Mouse (Mus musculus) kidney, embryonic 14.5 days (tissue): ENCODE data around the gene Rabgap1l. TPM values are rescaled to one million over a fixed set of nuclear protein-coding genes. Genes with fewer than 3 reads are reported as not detected.

Experiments
- ATAC-seq: fragments of 200-750 bp; cut with Nextera tagmentation; 2 replicates; pipeline ENCODE4 v1.8.0; 2017; ENCODE audit warnings: moderate number of reproducible peaks, mild to moderate bottlenecking, moderate TSS enrichment, moderate library complexity; ENCODE audit not compliant: low FRiP score, low TSS enrichment
- H3K27ac ChIP-seq: fragments of 300-500 bp; sonication (generic); 2 replicates; pipeline ENCODE4 v1.5.1; 2014; ENCODE audit warnings: low read depth, mild to moderate bottlenecking, low read length, moderate library complexity, mixed read lengths
- H3K27me3 ChIP-seq: fragments of 300-500 bp; sonication (generic); 2 replicates; pipeline ENCODE4 v1.6.1; 2014; ENCODE audit warnings: mild to moderate bottlenecking, low read length; ENCODE audit not compliant: control insufficient read depth, insufficient read depth
- H3K36me3 ChIP-seq: fragments of 300-500 bp; sonication (generic); 2 replicates; pipeline ENCODE4 v1.6.1; 2014; ENCODE audit warnings: low read length, mixed read lengths; ENCODE audit not compliant: control insufficient read depth, insufficient read depth
- H3K4me1 ChIP-seq: fragments of 300-500 bp; sonication (generic); 2 replicates; pipeline ENCODE4 v1.6.1; 2014; ENCODE audit warnings: low read length, mixed read lengths; ENCODE audit not compliant: control insufficient read depth, insufficient read depth
- H3K4me2 ChIP-seq: fragments of 300-500 bp; sonication (generic); replicated peaks from 2 replicates; pipeline ENCODE4 v1.6.1; 2014; ENCODE audit warnings: low read depth, mild to moderate bottlenecking, low read length
- H3K4me3 ChIP-seq: fragments of 300-500 bp; sonication (generic); 2 replicates; pipeline ENCODE4 v1.5.1; 2014; ENCODE audit warnings: mild to moderate bottlenecking, low read length
- H3K9ac ChIP-seq: fragments of 300-500 bp; sonication (generic); 2 replicates; pipeline ENCODE4 v1.6.1; 2014; ENCODE audit warnings: low read depth, mild to moderate bottlenecking, low read length, moderate library complexity
- H3K9me3 ChIP-seq: fragments of 300-500 bp; sonication (generic); 2 replicates; pipeline ENCODE4 v1.6.1; 2016; ENCODE audit warnings: low read length; ENCODE audit not compliant: control insufficient read depth
- WGBS: fragments of 180-500 bp; shearing (Covaris S2); extraction: QIAGEN DNeasy Blood & Tissue Kit; methylation state at CpG from one replicate; pipeline ENCODE4 v1.1.7; 2014; 5-methylcytosine and 5-hydroxymethylcytosine counted together
- polyA plus RNA-seq: library from polyadenylated mRNA; unstranded; fragments of >200 nt; fragmentation: Nextera tagmentation; extraction: Ambion mirVana; gene quantifications from 2 replicates; pipeline ENCODE4 v1.2.1, GENCODE M21; 2014

The Rabgap1l gene
- polyA plus RNA-seq, 1 experiment from 2014 or later: 13.2 TPM

DNA sequence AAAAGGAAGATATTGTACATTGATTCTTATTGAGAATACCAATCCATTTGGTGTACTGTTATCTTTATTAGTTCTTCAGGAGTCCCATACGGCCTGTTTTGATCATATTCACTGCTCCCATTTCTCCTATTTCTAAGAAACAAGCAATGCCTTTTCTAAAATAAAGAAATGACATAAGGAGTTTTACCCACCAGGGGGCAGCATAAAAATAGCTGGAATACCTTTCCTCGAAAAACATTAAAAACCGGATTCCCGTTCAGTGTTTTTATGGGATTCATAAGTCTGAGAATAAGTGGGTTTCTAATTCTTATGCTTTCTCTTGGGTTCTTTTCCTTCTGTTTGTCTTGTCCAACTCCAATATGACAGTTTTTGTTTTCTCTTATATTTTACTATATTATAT is 562.0 kb downstream of the Rabgap1l start:
- no peaks in the 10 kb centered on the region for H3K9me3 ChIP-seq
- 46% methylated on average over 4 of the region's 4 CpGs for WGBS

DNA sequence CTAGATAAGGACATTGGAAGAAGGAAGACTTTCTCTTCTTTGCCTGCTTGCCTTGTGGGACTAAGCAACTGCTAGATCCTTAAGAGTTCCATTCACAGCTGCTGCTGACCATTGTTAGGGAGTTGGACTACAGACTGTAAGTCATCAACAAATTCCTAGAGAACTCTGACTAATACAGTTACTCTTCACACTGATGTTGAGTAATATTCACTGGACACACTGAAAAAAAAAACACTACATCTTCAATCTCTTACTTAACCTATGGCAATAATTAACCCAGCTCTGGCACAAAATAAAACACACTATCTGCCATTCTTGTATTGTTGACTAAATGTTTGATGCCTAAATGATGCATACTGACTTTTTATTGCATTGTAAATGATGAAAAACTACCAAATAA is 565.2 kb downstream of the Rabgap1l start:
- Histone ChIP-seq H3K27ac (no peak overlapping the region), H3K9me3 (no peaks in the 10 kb centered on the region), H3K4me3 (no peak overlapping the region), H3K9ac (no peak overlapping the region), H3K36me3 (no peaks in the 10 kb centered on the region), H3K4me1 (no peaks in the 10 kb centered on the region), H3K4me2 (no peak overlapping the region), H3K27me3 (no peaks in the 10 kb centered on the region)
- ATAC-seq: no peak

More for the DNA sequence above, 562.0 kb downstream of the Rabgap1l start:
- no peak for ATAC-seq
- Histone ChIP-seq H3K4me2 (no peak overlapping the region), H3K9ac (no peak overlapping the region), H3K4me1 (no peaks in the 10 kb centered on the region), H3K36me3 (no peaks in the 10 kb centered on the region), H3K4me3 (no peak overlapping the region), H3K27me3 (no peaks in the 10 kb centered on the region), H3K27ac (no peak overlapping the region)

DNA sequence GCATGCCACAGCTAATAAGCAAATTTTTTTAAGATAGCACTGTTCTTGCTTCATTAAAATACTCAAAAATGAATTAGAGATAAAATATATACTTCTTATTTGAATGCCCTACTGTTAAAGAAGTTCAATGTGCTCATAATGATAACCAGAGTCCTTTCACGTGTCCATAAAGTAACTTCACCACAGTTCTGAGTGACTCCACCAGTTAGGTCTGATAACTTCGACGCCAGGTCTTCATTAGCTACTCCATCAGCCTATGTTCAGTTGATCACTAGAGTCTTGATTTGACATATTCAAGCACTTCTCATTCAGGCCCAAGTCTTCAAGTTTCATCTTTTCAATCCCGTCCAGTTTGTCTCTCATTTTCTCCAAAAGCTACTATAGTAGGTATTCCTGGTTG is 565.8 kb downstream of the Rabgap1l start:
- H3K9me3 ChIP-seq: no peaks in the 10 kb centered on the region
- no peaks in the 10 kb centered on the region for H3K36me3 ChIP-seq
- H3K27me3 ChIP-seq: no peaks in the 10 kb centered on the region
- no peak overlapping the region for H3K4me2 ChIP-seq
- H3K9ac ChIP-seq: no peak overlapping the region
- no peaks in the 10 kb centered on the region for H3K4me1 ChIP-seq
- no peak overlapping the region for H3K27ac ChIP-seq
- 92% methylated on average over 4 of the region's 4 CpGs for WGBS
- no peak overlapping the region for H3K4me3 ChIP-seq
- ATAC-seq: no peak

DNA sequence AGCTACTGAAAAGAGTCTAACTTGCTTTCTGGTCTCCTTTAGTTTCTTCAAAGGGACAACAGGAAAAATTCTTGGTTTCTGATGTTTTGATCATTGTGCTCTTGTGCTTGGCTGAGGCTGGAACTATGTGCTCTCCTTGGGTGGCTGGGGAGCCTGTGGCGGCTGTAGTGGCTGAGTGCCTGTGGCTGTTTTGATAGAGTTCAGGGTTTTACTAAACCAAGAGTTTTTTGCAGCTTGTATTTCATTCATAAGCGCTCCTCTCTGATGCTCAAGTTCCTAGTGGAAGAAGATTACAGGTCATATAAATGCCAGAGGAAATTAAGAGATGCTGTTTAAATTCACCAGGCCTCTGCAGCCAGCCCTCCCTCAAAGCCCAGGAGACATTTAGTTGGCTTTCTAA is 568.9 kb downstream of the Rabgap1l start:
- Histone ChIP-seq H3K9me3 (no peaks in the 10 kb centered on the region), H3K4me2 (no peak overlapping the region), H3K9ac (no peak overlapping the region), H3K4me1 (no peaks in the 10 kb centered on the region), H3K4me3 (no peak overlapping the region), H3K36me3 (no peaks in the 10 kb centered on the region), H3K27ac (no peak overlapping the region), H3K27me3 (no peaks in the 10 kb centered on the region)
- 67% methylated on average over 2 of the region's 2 CpGs for WGBS
- no peak for ATAC-seq

DNA sequence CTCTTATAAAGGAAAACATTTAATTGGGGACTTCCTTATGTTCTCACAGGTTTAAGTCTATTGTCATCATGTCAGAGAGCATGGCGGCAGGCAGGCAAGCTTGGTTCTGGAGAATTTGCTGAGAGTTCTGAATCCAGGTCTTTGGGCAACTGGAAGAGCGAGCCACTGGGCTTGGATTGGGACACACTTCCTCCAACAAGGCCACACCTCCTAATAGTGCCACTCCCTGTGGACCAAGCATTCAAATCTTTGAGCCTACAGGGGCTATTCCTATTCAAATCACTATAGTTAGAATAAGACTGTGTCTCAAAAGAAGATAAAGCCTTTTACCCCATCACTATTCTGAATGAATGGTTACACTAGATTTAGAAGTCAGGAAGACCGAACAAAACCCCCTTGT is 575.1 kb downstream of the Rabgap1l start:
- no peaks in the 10 kb centered on the region for H3K36me3 ChIP-seq
- no peak for ATAC-seq
- no peak overlapping the region for H3K9ac ChIP-seq
- H3K9me3 ChIP-seq: no peaks in the 10 kb centered on the region
- no peaks in the 10 kb centered on the region for H3K27me3 ChIP-seq
- H3K4me2 ChIP-seq: no peak overlapping the region
- H3K4me3 ChIP-seq: no peak overlapping the region
- H3K4me1 ChIP-seq: no peaks in the 10 kb centered on the region
- H3K27ac ChIP-seq: no peak overlapping the region
- 92% methylated on average over 3 of the region's 3 CpGs for WGBS

DNA sequence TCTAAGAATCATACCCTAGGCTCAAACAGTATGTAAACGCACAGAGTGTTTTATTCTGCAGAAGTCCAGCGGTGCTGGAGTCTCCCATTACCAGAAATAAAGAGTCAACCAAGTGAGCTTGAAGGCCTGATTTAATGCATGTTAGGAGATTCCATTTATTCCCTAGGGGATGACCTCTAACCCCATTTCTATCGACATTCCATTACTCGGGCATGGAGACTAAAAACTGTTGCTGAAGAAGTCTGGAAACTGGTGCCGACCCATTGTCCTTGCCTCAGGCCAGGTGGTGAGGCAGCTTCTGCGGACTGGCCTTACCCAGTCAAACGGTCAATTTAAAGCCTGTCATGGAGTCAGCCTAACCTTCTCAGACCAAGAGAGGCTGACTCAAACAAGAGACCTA is 578.8 kb downstream of the Rabgap1l start:
- Histone ChIP-seq H3K4me2 (no peak overlapping the region), H3K27ac (no peak overlapping the region), H3K27me3 (no peaks in the 10 kb centered on the region), H3K9me3 (no peaks in the 10 kb centered on the region), H3K9ac (no peak overlapping the region), H3K36me3 (no peaks in the 10 kb centered on the region), H3K4me1 (peaks cover 9% of the 10 kb centered on the region; the same call in 1 of the 2 replicates), H3K4me3 (no peak overlapping the region)
- no peak for ATAC-seq
- 84% methylated on average over 7 of the region's 7 CpGs for WGBS

DNA sequence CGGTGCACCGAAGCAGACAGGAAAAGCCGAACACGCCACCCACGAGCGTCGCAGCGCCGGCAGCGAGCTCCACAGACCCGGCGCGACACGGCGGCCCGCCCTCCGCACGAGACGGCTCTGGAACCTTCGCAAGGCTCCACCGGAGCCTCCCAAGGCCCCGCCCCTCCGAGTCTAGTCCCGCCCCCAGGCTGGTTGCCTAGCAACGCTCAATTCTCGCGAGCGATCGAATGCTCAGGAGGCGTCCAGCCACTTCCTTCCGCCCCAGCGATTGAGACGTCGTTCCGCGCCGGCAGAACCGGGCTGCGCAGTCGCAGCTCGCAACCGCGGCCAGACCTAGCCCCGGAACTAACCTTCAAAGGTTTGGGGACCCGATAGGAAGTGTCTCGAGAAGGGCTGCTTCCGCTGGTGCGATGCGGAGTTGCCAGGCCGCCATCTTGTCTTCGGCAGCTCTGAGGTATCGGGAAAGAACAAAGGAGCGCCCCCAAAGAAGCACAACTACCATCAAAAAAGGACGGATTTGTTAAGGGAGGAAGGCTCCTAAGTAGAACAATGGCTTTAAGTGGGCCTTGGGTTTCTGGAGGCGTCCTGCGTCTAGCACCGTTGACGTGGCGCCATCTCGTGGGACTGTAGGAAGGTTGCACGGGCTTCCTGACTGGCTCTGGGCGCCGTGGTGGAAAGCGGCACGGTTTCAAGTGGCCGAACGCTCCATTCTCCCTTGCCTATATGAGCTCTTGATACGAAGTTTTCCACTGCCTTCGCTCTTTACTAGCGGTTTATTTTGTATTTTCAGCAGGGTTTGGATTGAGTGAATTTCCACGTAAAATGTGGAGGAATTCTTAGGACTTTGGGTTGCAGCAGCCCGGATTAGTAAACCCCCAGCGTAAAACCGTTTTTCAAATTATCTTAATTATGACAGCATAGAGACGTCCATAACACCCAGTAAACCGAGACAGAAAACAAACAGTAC is 580.0 kb downstream of the Rabgap1l start, which contains the start of gene Cacybp:
Gene Cacybp (minus strand): TSS at position 173 of the 967 bp plus-strand sequence.
- WGBS: under 1% methylated on average over 75 of the region's 76 CpGs
- peaks cover 9% of the 10 kb centered on the region; the same call in 1 of the 2 replicates for H3K4me1 ChIP-seq
- ATAC-seq: peak; percentile 99
- H3K27me3 ChIP-seq: no peaks in the 10 kb centered on the region
- peak within 1 kb of the TSS; percentile 68 for H3K4me2 ChIP-seq
- no peaks in the 10 kb centered on the region for H3K9me3 ChIP-seq
- no peaks in the 10 kb centered on the region; the same call in 1 of the 2 replicates for H3K36me3 ChIP-seq
- H3K9ac ChIP-seq: peak within 1 kb of the TSS; percentile 86
- peak within 1 kb of the TSS; percentile 71 for H3K4me3 ChIP-seq
- H3K27ac ChIP-seq: peak within 1 kb of the TSS; percentile 99

DNA sequence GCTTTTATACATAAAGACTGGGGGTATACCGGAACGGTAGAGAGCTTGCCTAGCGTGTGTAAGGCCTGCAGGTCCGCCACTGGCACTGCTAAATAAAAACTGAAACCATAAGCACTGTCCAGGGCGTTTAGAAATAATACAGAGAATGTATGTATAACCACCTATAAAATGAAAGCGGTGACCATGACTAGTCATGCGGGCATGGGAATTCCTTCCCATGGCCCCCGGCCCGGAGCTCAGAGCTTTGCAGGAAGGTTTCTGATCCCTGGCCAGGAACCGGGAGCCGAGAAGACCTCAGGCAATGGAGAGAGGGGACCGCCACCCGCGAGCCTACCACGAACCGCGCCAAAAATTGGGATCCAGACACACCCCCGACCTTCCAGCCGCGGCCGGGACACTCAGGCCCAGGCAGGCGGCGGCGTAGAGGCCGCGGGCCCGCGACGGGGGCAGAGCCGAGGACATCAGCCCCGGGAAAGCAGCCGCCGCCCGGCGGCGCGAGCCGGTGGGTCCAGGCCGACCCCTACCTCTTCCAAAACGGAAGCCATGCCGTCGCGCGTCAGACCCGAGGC is 580.8 kb downstream of the Rabgap1l start:
- Histone ChIP-seq H3K27ac (peak overlapping the region; percentile 99), H3K27me3 (no peaks in the 10 kb centered on the region), H3K9me3 (no peaks in the 10 kb centered on the region), H3K9ac (peak overlapping the region; percentile 75), H3K4me1 (peaks cover 9% of the 10 kb centered on the region; the same call in 1 of the 2 replicates), H3K36me3 (peaks cover 8% of the 10 kb centered on the region), H3K4me3 (peak overlapping the region; percentile 71), H3K4me2 (peak overlapping the region; percentile 68)
- ATAC-seq: peak; percentile 78
- WGBS: under 1% methylated on average over 44 of the region's 45 CpGs
